Mouse (Mus musculus) limb, embryonic 15.5 days (tissue): ENCODE results near the gene Gm15013. TPM values are rescaled to one million over a fixed set of nuclear protein-coding genes. Genes with fewer than 3 reads are reported as not detected.
"Not testable (repeated sequence)": the region's sequence is repeated elsewhere in the genome, so short reads cannot be mapped to it uniquely, and the experiment has no call there.

Experiments used
- ATAC-seq: fragments of 200-750 bp; cut with Nextera tagmentation; 2 replicates; pipeline ENCODE4 v1.8.0; 2017; ENCODE audit warnings: low read depth, moderate TSS enrichment; ENCODE audit not compliant: insufficient number of reproducible peaks, low FRiP score, low TSS enrichment
- H3K27ac ChIP-seq: fragments of 300-500 bp; sonication (generic); 2 replicates; pipeline ENCODE4 v1.5.1; 2015; ENCODE audit warnings: moderate library complexity, mild to moderate bottlenecking, inconsistent platforms
- H3K27me3 ChIP-seq: fragments of 300-500 bp; sonication (generic); 2 replicates; pipeline ENCODE4 v1.6.1; 2015; ENCODE audit warnings: inconsistent platforms
- H3K36me3 ChIP-seq: fragments of 300-500 bp; sonication (generic); 2 replicates; pipeline ENCODE4 v1.6.1; 2015; ENCODE audit warnings: inconsistent platforms
- H3K4me1 ChIP-seq: fragments of 300-500 bp; sonication (generic); 2 replicates; pipeline ENCODE4 v1.6.1; 2015; ENCODE audit warnings: inconsistent platforms
- H3K4me2 ChIP-seq: fragments of 300-500 bp; sonication (generic); 2 replicates; pipeline ENCODE4 v1.6.1; 2015; ENCODE audit warnings: mild to moderate bottlenecking, inconsistent platforms
- H3K4me3 ChIP-seq: fragments of 300-500 bp; sonication (generic); 2 replicates; pipeline ENCODE4 v1.5.1; 2015; ENCODE audit warnings: mild to moderate bottlenecking, inconsistent platforms
- H3K9ac ChIP-seq: fragments of 300-500 bp; sonication (generic); 2 replicates; pipeline ENCODE4 v1.6.1; 2015; ENCODE audit warnings: inconsistent platforms
- H3K9me3 ChIP-seq: fragments of 300-500 bp; sonication (generic); 2 replicates; pipeline ENCODE4 v1.6.1; 2016; ENCODE audit warnings: inconsistent platforms
- WGBS: fragments of 180-500 bp; shearing (Covaris S2); methylation state at CpG from one replicate; pipeline ENCODE4 v1.1.7; 2015; 5-methylcytosine and 5-hydroxymethylcytosine counted together
- polyA plus RNA-seq: library from polyadenylated mRNA; unstranded; fragments of >200 nt; fragmentation: Nextera tagmentation; extraction: Ambion mirVana; gene quantifications from 2 replicates; pipeline ENCODE4 v1.2.1, GENCODE M21; 2015

The Gm15013 gene
- polyA plus RNA-seq: 0.30 TPM in 1 of 2 replicates, not detected in the other

- ATAC-seq: no peak
- H3K4me3 ChIP-seq: no peak within 1 kb of the TSS
- H3K9me3 ChIP-seq: no peaks in the 10 kb centered on the region
- H3K9ac ChIP-seq: no peak within 1 kb of the TSS
- no peaks in the 10 kb centered on the region for H3K4me1 ChIP-seq
- no peaks in the 10 kb centered on the region for H3K27me3 ChIP-seq
- H3K36me3 ChIP-seq: no peaks in the 10 kb centered on the region
- no peak within 1 kb of the TSS for H3K4me2 ChIP-seq
- WGBS: 97% methylated on average over 8 of the region's 8 CpGs
- H3K27ac ChIP-seq: no peak within 1 kb of the TSS
These were observed at the start of gene Gm15013 for GRCm38 (mm10) chrX:139714381-139714780. Gene Gm15013 (minus strand): TSS chrX:139714481.

- H3K27me3 ChIP-seq: no peaks in the 10 kb centered on the region
- no peak overlapping the region for H3K27ac ChIP-seq
- no peak overlapping the region for H3K4me2 ChIP-seq
- no peaks in the 10 kb centered on the region for H3K36me3 ChIP-seq
- ATAC-seq: no peak
- no peaks in the 10 kb centered on the region for H3K4me1 ChIP-seq
- 78% methylated on average over 2 of the region's 2 CpGs for WGBS
- H3K4me3 ChIP-seq: no peak overlapping the region
- H3K9ac ChIP-seq: no peak overlapping the region
- H3K9me3 ChIP-seq: no peaks in the 10 kb centered on the region
These were observed 48.3 kb upstream of the Gm15013 start for GRCm38 (mm10) chrX:139762546-139762945.

GRCm38 (mm10) chrX:139758634-139759033 is 44.4 kb upstream of the Gm15013 start:
- ATAC-seq, H3K27ac ChIP-seq, H3K36me3 ChIP-seq, H3K9ac ChIP-seq, H3K4me1 ChIP-seq, H3K4me2 ChIP-seq, H3K27me3 ChIP-seq, H3K4me3 ChIP-seq, H3K9me3 ChIP-seq: not testable (repeated sequence)
- 80% methylated on average over 3 of the region's 3 CpGs for WGBS

- H3K9ac ChIP-seq: no peak overlapping the region
- WGBS: 4% methylated on average over 1 of the region's 1 CpGs
- ATAC-seq: no peak
- H3K36me3 ChIP-seq: 0 out of 2 replicates have a peak, but pooled peaks cover 4% of the 10 kb centered on the region
- no peak overlapping the region for H3K4me3 ChIP-seq
- no peak overlapping the region for H3K27ac ChIP-seq
- no peaks in the 10 kb centered on the region for H3K9me3 ChIP-seq
- no peak overlapping the region for H3K4me2 ChIP-seq
- H3K27me3 ChIP-seq: no peaks in the 10 kb centered on the region
- no peaks in the 10 kb centered on the region for H3K4me1 ChIP-seq
These were observed 37.6 kb upstream of the Gm15013 start for GRCm38 (mm10) chrX:139751855-139752254.

- Histone ChIP-seq H3K27ac (no peak overlapping the region), H3K4me2 (no peak overlapping the region), H3K9ac (no peak overlapping the region), H3K36me3 (no peaks in the 10 kb centered on the region), H3K9me3 (no peaks in the 10 kb centered on the region), H3K4me3 (no peak overlapping the region), H3K27me3 (no peaks in the 10 kb centered on the region), H3K4me1 (no peaks in the 10 kb centered on the region)
- 82% methylated on average over 5 of the region's 5 CpGs for WGBS
- ATAC-seq: no peak
These were observed 22.8 kb upstream of the Gm15013 start for GRCm38 (mm10) chrX:139737066-139737465.

GRCm38 (mm10) chrX:139730541-139730940 is 16.3 kb upstream of the Gm15013 start:
- H3K4me2 ChIP-seq: no peak overlapping the region
- 78% methylated on average over 3 of the region's 3 CpGs for WGBS
- H3K27ac ChIP-seq: no peak overlapping the region
- no peak for ATAC-seq
- H3K27me3 ChIP-seq: peaks cover 2% of the 10 kb centered on the region; the same call in 1 of the 2 replicates
- H3K9me3 ChIP-seq: no peaks in the 10 kb centered on the region
- H3K9ac ChIP-seq: no peak overlapping the region
- no peak overlapping the region for H3K4me3 ChIP-seq
- H3K36me3 ChIP-seq: no peaks in the 10 kb centered on the region; the same call in 1 of the 2 replicates
- H3K4me1 ChIP-seq: no peaks in the 10 kb centered on the region

GRCm38 (mm10) chrX:139722350-139722749 is 8.1 kb upstream of the Gm15013 start:
- no peak for ATAC-seq
- no peak overlapping the region for H3K27ac ChIP-seq
- no peaks in the 10 kb centered on the region for H3K4me1 ChIP-seq
- no peaks in the 10 kb centered on the region for H3K9me3 ChIP-seq
- H3K36me3 ChIP-seq: no peaks in the 10 kb centered on the region
- 94% methylated on average over 2 of the region's 2 CpGs for WGBS
- no peak overlapping the region for H3K4me3 ChIP-seq
- no peak overlapping the region for H3K9ac ChIP-seq
- no peak overlapping the region for H3K4me2 ChIP-seq
- H3K27me3 ChIP-seq: peaks cover 3% of the 10 kb centered on the region; the same call in 1 of the 2 replicates

GRCm38 (mm10) chrX:139684775-139685695 is 29.2 kb downstream of the Gm15013 start, which contains the start of gene Tbc1d8b:
Gene Tbc1d8b (plus strand): TSS chrX:139684996.
- H3K4me2 ChIP-seq: peak within 1 kb of the TSS; percentile 45
- 0 out of 2 replicates have a peak, but pooled peaks cover 7% of the 10 kb centered on the region for H3K27me3 ChIP-seq
- peak within 1 kb of the TSS; percentile 48 for H3K9ac ChIP-seq
- 14% methylated on average over 43 of the region's 43 CpGs for WGBS
- ATAC-seq: peak; percentile 99
- no peaks in the 10 kb centered on the region for H3K36me3 ChIP-seq
- H3K4me1 ChIP-seq: no peaks in the 10 kb centered on the region
- H3K27ac ChIP-seq: peak within 1 kb of the TSS; percentile 67
- peak within 1 kb of the TSS; percentile 55 for H3K4me3 ChIP-seq
- H3K9me3 ChIP-seq: no peaks in the 10 kb centered on the region

GRCm38 (mm10) chrX:139684410-139684774 is 29.9 kb downstream of the Gm15013 start:
- Histone ChIP-seq H3K4me3 (peak overlapping the region; percentile 55), H3K27ac (peak overlapping the region; percentile 67), H3K4me2 (peak overlapping the region; percentile 45), H3K27me3 (0 out of 2 replicates have a peak, but pooled peaks cover 7% of the 10 kb centered on the region), H3K9me3 (no peaks in the 10 kb centered on the region), H3K36me3 (no peaks in the 10 kb centered on the region), H3K4me1 (no peaks in the 10 kb centered on the region), H3K9ac (no peak overlapping the region)
- ATAC-seq: peak; percentile 35; the same call in 1 of the 2 replicates
- 23% methylated on average over 8 of the region's 8 CpGs for WGBS

- Histone ChIP-seq H3K9ac (no peak overlapping the region), H3K27ac (no peak overlapping the region), H3K27me3 (no peaks in the 10 kb centered on the region), H3K4me1 (no peaks in the 10 kb centered on the region), H3K36me3 (no peaks in the 10 kb centered on the region), H3K9me3 (no peaks in the 10 kb centered on the region), H3K4me3 (no peak overlapping the region), H3K4me2 (no peak overlapping the region)
- no peak for ATAC-seq
- 72% methylated on average over 2 of the region's 2 CpGs for WGBS
These were observed 48.5 kb downstream of the Gm15013 start for GRCm38 (mm10) chrX:139665829-139666228.
